33 mouse cellular contexts compared by ENCODE assay signal in the genomic region with DNA sequence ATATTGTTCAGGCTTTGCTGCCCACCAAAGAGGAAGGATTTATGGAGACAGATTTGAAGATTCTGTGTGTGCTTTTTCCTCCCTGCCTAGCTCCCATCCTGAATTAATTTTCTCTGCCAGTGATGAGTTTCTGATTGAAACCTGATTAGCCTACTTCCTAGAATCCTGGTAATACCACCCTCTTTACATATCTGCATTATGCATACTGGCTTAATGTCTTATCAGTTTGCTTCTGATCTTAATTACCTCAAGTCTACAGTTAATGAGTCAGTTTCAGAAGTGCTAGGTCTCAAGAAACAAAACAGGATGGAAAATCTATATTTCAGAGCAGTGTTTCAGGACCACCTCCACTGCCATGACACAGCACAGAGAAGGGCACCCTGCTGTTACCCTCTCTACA. TPM values are rescaled to one million over a fixed set of nuclear protein-coding genes. Genes with fewer than 3 reads are reported as not detected.
"Had no signal": no experiment of that assay in that cellular context is flagged by ENCODE, and none has a peak within 500 bp of the region (broad histone marks: within the 10 kb centered on the region; RNA-seq: fewer than 3 reads in every experiment).

No protein-coding gene starts in this region.

RNA-seq across cellular contexts. Expression of gene H2al1m, which starts 32.9 kb away (rescaled TPM):
- total RNA-seq: gastrocnemius, adult 2 months; gastrocnemius, postnatal 10 days; gastrocnemius, postnatal 25 days; gastrocnemius, postnatal 4 days; heart, postnatal 25 days; layer of hippocampus, adult 2 months; layer of hippocampus, postnatal 10 days; left cerebral cortex, adult 2 months; left cerebral cortex, postnatal 14 days; left cerebral cortex, postnatal 36 days had no signal
- polyA plus RNA-seq: heart, embryonic 10.5 days; heart, embryonic 14.5 days; heart, embryonic 16.5 days; hindbrain, embryonic 10.5 days; hindbrain, embryonic 12.5 days; hindbrain, embryonic 14.5 days; inflammation-experienced regulatory T-cells, adult 6 months; intestine, embryonic 15.5 days; kidney, embryonic 14.5 days; kidney, embryonic 16.5 days; limb, embryonic 10.5 days; limb, embryonic 12.5 days; limb, embryonic 14.5 days had no signal

RNA-seq across cellular contexts. Expression of gene H2al1k, which starts 34.0 kb away (rescaled TPM):
- total RNA-seq: gastrocnemius, adult 2 months; gastrocnemius, postnatal 10 days; gastrocnemius, postnatal 25 days; gastrocnemius, postnatal 4 days; granulocyte monocyte progenitor cell, adult 5-6 weeks; heart, adult 18-20 months; heart, adult 8-10 months; heart, postnatal 10 days; heart, postnatal 25 days; heart, postnatal 4 days; layer of hippocampus, adult 2 months; layer of hippocampus, postnatal 10 days; layer of hippocampus, postnatal 25 days; left cerebral cortex, postnatal 14 days; left cerebral cortex, postnatal 36 days had no signal
- polyA plus RNA-seq: frontal cortex, adult 2 months; heart, embryonic 12.5 days; heart, embryonic 14.5 days; heart, embryonic 16.5 days; hindbrain, embryonic 10.5 days; hindbrain, embryonic 12.5 days; hindbrain, embryonic 14.5 days; hindbrain, embryonic 16.5 days; inflammation-experienced regulatory T-cells, adult 6 months; intestine, embryonic 15.5 days; intestine, postnatal 0 days; kidney, embryonic 14.5 days; kidney, embryonic 16.5 days; limb, embryonic 10.5 days; limb, embryonic 12.5 days; limb, embryonic 14.5 days had no signal

RNA-seq across cellular contexts. Expression of gene Gm14862, which starts 59.8 kb away (rescaled TPM):
- total RNA-seq: gastrocnemius, adult 2 months; gastrocnemius, postnatal 10 days; gastrocnemius, postnatal 25 days; gastrocnemius, postnatal 4 days; granulocyte monocyte progenitor cell, adult 5-6 weeks; heart, adult 18-20 months; heart, adult 8-10 months; heart, postnatal 10 days; heart, postnatal 25 days; heart, postnatal 4 days; layer of hippocampus, adult 2 months; layer of hippocampus, postnatal 10 days; layer of hippocampus, postnatal 25 days; left cerebral cortex, adult 2 months; left cerebral cortex, postnatal 14 days; left cerebral cortex, postnatal 36 days had no signal
- polyA plus RNA-seq: frontal cortex, adult 2 months; heart, embryonic 10.5 days; heart, embryonic 16.5 days; hindbrain, embryonic 10.5 days; hindbrain, embryonic 14.5 days; hindbrain, embryonic 16.5 days; intestine, embryonic 15.5 days; intestine, postnatal 0 days; kidney, embryonic 14.5 days; kidney, embryonic 16.5 days; limb, embryonic 10.5 days; limb, embryonic 12.5 days; limb, embryonic 14.5 days had no signal
